Mouse (Mus musculus) heart, postnatal 36 days (tissue): ENCODE measurements around the gene Tmem258. TPM values are rescaled to one million over a fixed set of nuclear protein-coding genes. Genes with fewer than 3 reads are reported as not detected.

Source experiments
- microRNA-seq, 2 experiments: library from miRNA; unstranded; fragments of <30 nt; microRNA quantifications; one replicate each; pipeline ENCODE4 v1.2.0; 2021; ENCODE audit warnings: borderline number of aligned reads in 2 of 2
- total RNA-seq, 2 experiments: library from RNA; stranded (reverse); gene quantifications; 2 replicates each; pipeline ENCODE4 v1.2.3; 2021

Tmem258 gene
- total RNA-seq, 2 experiments from 2014 or later, result 173 to 180 TPM

Small RNA genes within 50 kb of the gene (microRNA-seq; reads per million reads assigned to microRNA genes)
- 0 reads per million in 2 experiments for gene Mir6993

Other genes with a start within 250 kb of the Tmem258 start
- gene Fth1, start 223.4 kb upstream of the Tmem258 start, total RNA-seq, result 1,000 to 10,000 TPM; 2,889 to 3,152 TPM
- gene Best1, start 202.4 kb upstream of the Tmem258 start, total RNA-seq, result under 1 TPM; 0.11 to 0.14 TPM
- 1 to 10 TPM; 7.9 to 8.7 TPM for gene Rab3il1, start 202.3 kb upstream of the Tmem258 start, total RNA-seq
- gene Fads3, start 162.4 kb upstream of the Tmem258 start, total RNA-seq, result 10 to 100 TPM; 37.8 to 39.8 TPM
- 1 to 10 TPM; 4.8 to 6.8 TPM for gene Fads2, start 102.3 kb upstream of the Tmem258 start, total RNA-seq
- gene Fads1, start 21.1 kb upstream of the Tmem258 start, total RNA-seq, result 10 to 100 TPM; 23.7 to 24.0 TPM
- gene Fen1, start 155 bp downstream of the Tmem258 start, total RNA-seq, result 1 to 10 TPM; 4.7 TPM
- 1 to 10 TPM; 5.9 to 7.3 TPM for gene Myrf, start 36.7 kb downstream of the Tmem258 start, total RNA-seq
- gene Dagla, start 100.9 kb downstream of the Tmem258 start, total RNA-seq, result 1 to 10 TPM; 2.7 TPM
- gene Syt7, start 185.1 kb downstream of the Tmem258 start, total RNA-seq, result 10 to 100 TPM; 39.4 to 41.6 TPM